Mouse (Mus musculus): ENCODE measurements around the gene Sbno2.
A peak's percentile ranks its signal among the peaks of the same experiment; 100 is the strongest.

Sbno2 gene

DNA sequence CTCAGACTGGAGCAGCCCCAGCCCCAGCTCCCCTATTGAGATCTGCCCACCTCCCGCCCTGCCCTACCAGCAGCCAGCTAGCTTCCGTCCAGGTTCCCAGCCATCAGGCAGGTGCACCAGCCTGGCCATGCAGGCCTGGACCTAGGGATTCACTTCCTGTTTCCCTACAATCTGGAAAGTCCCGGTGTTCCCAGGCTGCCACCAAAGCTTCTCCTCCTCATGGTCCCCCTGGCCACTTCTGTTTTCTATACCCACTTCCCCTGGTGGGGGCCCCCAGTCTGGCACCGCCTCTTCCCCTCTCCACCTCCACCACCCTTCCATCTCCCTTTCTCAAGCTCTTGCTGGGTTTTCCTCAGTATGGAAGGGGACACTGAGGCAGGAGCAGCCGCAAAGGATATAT lies at the start of gene Sbno2:
Sbno2 (minus strand) TSS at position 112 of the 400 bp plus-strand sequence.
- DNase-seq (ENCODE audit: low spot score in 2 of 2), result no peak

GRCm38 (mm10) chr10:80154384-80154783 lies 49.0 kb upstream of the Sbno2 start:
- no peak for DNase-seq (ENCODE audit: low spot score in 2 of 2)

DNA sequence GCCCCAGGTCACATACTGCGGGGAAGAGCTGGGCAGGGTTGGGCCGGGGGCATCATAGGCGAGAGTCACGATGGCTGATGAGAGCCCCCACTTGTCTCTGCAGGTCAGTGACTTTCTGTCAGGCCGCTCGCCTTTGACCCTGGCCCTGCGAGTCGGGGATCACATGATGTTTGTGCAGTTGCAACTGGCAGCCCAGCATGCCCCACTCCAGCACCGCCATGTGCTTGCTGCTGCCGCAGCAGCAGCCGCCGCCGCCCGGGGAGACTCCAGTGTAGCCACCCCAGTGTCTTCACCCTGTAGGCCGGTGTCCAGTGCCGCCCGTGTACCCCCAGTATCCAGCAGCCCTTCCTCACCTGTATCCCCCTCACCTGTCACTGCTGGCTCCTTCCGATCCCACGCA lies 48.3 kb upstream of the Sbno2 start:
- DNase-seq (ENCODE audit: low spot score in 2 of 2), result no peak

GRCm38 (mm10) chr10:80152873-80153260 lies 47.5 kb upstream of the Sbno2 start:
- peak in 1 of 2 experiments; percentile 60 for DNase-seq (ENCODE audit: low spot score in 2 of 2)

GRCm38 (mm10) chr10:80152071-80152872 lies 46.9 kb upstream of the Sbno2 start:
- peak; percentile 78 to 85 for DNase-seq (ENCODE audit: low spot score in 2 of 2)

DNA sequence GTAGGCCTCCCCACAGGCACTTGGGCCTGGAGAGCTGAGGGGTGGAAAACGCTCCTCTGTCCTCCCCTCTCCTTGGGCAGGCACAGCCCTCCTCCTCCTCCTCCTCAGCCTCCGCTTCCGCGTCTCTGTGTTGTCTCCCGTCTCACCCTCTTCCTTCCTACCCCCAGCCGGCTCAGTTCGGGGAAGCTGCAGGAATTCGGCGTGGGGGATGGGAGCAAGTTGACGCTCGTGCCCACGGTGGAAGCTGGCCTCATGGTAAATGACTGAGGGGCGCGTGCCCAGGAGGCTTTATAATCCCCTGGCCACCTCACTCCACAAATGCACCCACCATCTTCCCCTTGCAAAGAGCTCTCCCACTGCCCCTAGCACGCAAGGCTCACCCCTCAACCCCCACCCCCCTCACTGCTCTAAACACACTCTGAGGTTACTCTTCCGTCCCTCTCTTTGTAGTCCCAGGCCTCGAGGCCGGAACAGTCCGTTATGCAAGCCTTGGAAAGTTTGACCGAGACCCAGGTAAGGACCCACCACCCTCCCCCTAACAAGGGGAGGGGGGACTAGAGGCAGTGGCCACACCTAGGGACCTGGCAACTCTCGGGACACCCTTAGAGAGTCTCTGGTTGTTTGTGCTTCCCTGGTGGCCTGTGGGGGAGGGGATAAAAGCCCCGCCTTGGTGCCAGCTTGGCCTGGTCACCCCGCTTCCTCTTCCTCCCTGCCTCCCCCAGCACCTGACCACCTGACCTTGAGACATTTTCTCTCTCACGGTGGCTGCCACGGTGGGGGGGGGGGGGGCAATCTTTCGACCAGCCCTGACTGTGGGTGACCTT lies 46.1 kb upstream of the Sbno2 start:
- peak; percentile 68 to 79 for DNase-seq (ENCODE audit: low spot score in 2 of 2)

DNA sequence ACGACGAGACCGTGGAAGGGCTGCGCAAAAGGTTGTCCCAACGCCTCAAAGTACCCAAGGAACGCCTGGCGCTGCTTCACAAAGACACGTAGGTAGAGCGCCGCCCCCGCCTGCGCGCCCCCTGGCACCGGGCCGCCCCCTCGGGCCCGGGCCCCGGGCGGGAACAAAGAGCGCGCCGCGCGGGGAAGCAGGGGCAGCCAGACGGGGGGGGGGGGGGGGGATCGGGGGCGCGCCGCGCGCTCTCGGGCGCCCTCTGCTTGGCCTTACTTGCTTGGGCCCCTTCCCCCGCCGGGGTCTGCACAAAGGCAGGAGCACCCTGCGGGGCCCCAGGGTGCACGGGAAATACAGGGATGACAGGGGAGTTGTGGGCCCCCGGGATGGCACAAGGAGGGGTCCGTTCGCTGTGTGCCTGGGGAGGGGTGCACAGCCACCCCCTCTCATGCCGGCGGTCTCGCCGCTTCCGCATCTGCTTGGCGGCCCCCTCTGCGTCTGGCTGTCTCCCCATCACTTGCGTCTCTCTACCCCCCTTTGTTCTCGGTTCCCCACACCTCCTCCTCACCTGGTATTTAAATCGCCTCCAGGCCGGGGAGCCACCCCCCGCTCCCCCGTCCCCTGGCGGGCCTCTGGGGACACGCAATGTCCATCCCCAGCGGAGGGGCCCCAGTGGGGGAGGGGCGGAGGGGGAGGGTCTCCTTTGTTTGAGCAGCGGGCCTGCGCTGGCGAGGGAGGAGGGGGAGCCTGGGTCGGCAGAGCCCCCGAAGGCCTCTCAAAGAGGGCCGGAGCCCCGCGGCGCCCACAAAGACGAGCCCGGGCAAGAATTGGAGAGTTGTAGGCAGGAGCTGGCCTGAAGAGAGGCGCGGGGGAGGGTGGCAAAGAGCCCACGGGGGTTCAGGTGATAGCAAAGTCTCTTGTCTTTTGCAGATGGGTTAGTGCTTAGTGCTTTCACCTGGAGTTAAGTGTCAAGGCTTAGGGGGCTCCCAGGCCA lies 45.1 kb upstream of the Sbno2 start:
- DNase-seq (ENCODE audit: low spot score in 2 of 2), result no peak

DNA sequence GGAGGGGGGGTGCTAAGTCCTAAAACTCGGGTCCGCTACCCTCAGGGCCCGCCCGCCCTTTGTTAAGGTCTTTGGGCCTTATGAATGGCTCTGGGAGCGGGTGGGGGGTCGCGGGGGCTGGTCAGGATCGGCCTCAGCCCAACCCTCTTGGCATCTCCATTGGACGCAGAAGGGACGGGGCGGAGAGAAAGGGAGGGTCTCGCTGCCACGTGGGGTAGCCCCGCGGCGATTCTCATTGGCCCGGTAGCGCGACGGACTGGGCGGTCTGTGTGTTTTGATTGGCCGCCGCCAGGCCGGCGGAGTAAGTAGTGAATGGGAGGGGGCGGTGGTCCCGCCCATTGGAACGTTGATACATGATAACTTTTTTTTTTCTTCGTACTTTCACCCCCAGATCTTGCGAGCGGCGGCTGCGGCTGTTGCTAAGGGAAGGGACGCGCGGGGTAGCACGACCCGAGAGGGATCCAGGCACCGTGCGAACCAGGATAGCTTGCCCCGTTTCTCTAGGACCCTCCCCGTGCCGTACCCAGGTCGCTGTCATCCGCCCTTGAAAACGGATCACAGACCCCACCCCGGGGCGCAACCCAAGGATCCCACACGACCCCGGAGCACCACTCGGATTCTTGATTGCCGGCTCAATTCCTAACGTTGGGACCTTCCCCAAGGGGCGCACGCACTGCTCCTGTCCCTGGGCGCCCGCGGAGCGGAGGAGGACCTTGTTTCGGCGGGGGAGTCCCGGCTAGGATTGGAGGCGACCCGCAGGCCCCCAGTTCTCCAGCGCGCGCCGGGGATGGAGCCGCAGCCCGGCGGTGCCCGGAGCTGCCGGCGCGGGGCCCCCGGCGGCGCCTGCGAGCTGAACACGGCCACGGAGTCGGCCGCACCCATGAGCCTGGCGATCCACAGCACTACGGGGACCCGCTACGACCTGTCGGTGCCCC lies 44.2 kb upstream of the Sbno2 start:
- peak; percentile 97 for DNase-seq (ENCODE audit: low spot score in 2 of 2)

DNA sequence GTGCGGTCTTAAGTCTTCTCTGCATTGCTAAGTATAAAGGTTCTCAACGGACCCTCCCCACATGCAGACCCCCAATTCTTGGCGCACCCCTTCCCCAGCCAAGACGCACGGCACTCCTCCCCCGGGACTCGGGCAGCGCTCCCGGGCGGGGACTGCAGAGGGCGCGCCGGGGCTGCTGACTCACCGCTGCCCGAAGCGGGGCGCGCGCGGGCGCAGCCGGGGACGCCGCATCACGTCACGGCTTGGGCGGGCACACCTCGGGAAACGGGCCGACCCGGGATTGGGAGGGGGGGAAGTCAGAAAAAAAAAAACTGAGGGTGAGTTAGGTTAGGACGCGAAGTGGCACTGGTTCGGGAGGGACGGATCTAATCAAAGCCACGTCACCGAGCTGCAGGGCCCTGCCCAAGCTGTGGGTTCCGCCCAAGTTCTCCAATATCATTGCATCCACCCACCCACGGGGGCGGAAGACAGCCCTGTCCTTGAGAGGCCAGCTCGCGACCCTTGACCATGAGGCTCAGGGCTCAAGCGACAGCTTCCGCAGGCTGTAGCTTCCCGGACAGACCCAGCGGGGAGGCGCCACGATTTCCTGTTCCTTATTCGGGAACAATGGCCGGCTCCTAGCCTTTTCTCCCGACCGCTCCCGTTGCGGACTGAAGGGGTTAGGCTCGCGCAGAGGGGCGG lies 43.4 kb upstream of the Sbno2 start:
- DNase-seq (ENCODE audit: low spot score in 2 of 2), result peak; percentile 94 to 95

DNA sequence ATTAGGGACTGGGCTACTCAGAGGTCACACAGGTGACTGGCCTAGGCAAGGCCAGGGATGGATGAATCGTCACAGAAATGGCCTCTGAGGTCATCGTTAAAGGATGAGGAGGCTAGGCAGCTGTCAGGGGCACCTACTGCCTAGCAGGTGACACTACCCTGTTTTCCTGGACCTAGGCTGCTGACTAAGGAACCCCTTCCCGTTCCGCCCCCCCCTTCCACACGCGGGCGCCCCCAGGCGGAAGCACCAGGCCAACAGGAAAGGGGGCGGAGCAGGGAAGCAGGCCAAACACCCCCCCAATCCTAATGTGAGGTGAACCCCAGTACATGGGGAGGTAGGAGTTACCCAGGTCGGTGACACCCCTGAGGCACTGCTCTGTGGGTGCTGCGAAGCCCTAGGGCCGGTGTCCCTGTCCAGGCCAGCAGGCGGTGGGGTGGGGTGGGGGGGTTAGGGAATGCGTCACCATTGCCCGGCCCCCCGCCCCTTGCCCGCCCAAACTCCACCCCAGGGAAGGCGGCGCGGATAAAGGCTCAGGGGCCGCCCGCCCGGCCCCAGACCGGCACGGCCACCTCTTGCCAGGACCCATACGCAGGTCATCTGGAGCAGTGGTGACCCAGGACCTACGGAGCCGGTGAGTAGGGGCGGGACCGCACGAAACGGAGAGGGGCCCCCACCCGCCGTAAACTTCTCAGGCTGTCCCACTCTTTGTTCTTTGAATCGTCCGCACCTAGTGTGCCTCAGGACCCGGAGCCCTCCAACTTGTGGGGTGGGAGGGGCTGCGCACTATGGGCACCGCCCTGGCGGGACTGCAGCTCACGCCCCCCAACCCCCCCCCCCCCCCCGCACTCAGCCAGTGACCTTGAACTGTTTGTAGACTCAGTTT lies 42.6 kb upstream of the Sbno2 start, which contains the start of gene Midn:
Midn (plus strand) TSS at position 554 of the 883 bp plus-strand sequence.
- DNase-seq (ENCODE audit: low spot score in 2 of 2), result peak; percentile 90 to 93

DNA sequence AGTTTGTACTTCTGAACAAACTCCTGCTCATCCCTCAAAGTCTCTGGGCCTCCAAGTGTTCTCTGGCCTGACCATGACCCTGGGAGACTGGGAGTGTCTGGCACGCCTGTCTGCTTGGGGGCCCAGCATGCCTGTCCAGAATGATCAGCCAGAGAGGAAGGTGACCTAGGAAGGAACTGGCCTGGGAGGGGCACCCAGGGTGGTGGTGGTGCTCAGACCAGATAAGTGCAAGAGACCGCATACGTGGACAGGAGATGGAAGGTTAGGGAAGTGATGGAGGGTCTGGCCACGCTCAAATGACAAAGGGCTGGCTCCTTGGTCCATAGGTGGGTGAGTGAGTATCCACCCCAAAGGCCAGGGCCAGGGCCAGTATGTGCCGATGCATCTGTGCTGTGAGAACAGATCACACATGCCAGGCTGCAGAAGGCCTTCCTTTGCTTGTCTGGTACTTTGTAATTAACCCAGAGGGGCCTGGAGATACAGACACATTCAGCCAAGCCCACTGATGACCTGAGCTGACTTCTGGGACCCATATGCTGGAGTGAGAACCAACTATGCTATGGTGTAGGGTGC lies 41.9 kb upstream of the Sbno2 start:
- DNase-seq (ENCODE audit: low spot score in 2 of 2), result peak; percentile 58 to 62

DNA sequence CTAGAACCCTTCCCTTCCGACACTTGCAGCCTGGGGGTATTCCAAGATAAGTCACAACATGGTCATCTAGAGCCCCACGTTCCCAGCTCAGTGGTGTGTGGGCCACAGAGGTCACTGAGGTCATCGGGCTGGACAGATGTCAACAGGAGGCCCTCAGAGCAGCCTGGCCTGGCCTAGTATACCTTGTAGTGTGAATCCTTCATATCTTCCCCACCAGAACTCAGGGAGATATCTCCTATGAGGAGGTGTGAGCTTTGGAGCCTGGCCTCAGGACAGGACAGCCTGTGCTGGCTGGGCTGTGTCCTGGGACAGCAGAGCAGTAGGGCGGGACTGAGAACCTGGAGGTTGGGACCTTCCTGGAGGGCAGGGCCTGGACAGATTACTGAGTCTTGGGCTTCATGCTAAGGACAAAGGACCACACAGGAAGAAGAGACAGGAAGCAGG lies 41.2 kb upstream of the Sbno2 start:
- peak; percentile 70 to 78 for DNase-seq (ENCODE audit: low spot score in 2 of 2)

- peak; percentile 66 to 73 for DNase-seq (ENCODE audit: low spot score in 2 of 2)
These were observed 40.5 kb upstream of the Sbno2 start for GRCm38 (mm10) chr10:80145896-80146295.

- DNase-seq (ENCODE audit: low spot score in 2 of 2), result peak; percentile 74 to 78
These were observed 39.8 kb upstream of the Sbno2 start for GRCm38 (mm10) chr10:80144864-80145838.

DNA sequence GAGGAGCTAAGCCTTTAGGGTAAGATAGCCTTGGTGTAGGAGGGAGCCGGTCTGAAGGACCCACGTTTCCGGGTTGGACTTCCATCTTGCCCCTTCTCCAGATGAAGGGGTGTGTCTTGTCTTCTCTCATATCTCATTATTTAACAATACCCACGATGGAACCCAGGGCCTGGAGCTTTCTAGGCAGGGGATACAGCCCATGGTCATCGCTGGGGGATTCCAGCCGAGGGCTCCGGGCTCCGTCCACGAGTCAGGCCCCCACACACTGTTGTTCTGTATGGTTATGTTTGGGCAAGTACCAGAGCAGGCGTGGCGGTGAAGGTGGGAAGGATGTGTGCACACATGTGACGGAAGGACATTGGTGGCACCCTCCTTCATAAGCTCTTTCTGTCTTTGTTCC lies 38.8 kb upstream of the Sbno2 start:
- DNase-seq (ENCODE audit: low spot score in 2 of 2), result no peak

- no peak for DNase-seq (ENCODE audit: low spot score in 2 of 2)
These were observed 38.3 kb upstream of the Sbno2 start for GRCm38 (mm10) chr10:80143664-80144063.

DNA sequence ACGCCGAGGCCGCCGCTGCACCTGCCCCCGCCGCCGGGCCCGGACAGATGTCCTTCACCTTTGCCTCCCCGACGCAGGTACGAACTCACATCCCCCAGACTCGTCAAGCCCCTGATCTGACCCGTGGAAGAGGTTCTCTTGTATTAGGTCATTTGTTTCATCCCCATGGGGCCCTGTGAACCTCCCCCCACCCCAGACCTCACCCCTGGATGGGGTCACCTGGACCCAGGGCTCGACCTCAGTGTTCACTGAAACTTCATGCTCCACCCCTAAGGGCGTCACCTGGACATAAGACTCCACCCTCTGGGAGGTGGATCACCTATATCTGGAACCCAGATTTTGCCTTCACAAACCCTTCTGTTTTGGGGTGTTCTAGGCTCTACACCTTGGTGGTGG lies 37.2 kb upstream of the Sbno2 start:
- DNase-seq (ENCODE audit: low spot score in 2 of 2), result no peak
